Mouse (Mus musculus) kidney, adult 8-10 months (tissue): ENCODE measurements at regions not wholly inside any gene's neighbourhood (a gene's known extent, or its start where the extent isn't known, plus 50 kb on each side); places are given as distances from the start of the nearest gene placed in this dataset.

Experiments used
- DNase-seq, 2 experiments: peaks; one replicate each; pipeline ENCODE4 v3.0.0; 2022

DNA sequence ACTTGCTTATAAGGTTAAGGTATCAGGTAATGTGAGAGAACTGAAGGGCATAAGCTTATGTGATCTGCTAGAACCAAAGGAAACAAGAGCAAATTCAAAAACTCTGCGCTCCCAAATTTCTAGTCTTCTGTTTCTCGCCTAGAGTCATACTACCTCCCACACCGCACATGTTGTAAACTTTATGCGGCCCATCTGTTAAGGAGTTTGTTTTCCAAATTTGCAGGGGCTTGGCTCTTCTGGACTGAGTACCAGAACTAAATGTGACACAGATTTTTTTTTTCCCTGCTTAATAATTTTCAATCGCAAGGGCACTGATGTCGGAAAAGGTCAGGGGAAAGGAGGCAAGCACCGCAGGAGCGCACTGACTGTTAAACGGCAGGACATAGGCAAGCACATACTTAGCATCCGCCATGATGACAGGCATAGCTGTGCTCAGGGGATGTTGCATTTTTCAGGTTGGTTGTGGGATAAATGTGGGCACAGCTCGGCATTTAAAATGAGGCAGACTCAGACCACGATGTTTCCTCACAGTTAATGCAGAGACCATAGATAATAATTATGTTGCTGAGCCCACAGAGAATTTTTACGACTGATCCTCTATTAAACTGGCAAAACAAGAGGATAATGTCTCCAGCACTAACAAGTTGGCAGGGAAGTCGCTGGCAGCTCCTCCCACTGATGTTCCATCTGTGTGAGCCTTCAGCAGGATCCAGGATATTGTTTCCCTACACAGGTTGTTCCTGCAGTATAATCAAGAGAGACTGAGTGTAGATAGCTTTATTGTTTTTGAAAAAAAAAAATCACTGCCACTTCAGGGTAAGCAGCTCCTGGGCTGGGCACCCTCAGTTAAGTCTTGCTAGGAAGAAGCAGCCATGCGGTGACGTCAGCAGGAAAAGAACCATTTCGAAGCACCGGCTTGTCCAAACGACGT, 428.2 kb upstream of the Atp2b1 start:
- DNase-seq, result no peak

DNA sequence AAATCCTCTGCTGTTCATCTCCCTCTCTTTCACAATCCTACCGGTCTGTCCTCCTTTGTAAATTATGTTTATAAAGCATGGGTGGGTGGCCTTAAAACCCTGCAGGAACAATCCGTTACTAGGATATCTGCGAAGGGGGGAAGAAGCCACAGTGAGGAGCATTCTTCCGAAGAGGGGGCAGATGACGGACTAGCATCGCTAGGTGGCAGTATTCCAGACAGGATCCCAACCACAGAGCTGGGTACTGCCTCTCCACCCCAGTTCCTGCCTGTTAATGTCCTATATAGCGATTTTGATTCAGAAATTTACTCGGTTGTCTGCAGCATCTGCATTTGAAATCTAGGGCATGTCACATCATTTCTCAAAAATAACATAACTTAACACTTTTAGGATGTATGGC, 419.9 kb upstream of the Atp2b1 start:
- DNase-seq, result peak; percentile 44 to 72

DNA sequence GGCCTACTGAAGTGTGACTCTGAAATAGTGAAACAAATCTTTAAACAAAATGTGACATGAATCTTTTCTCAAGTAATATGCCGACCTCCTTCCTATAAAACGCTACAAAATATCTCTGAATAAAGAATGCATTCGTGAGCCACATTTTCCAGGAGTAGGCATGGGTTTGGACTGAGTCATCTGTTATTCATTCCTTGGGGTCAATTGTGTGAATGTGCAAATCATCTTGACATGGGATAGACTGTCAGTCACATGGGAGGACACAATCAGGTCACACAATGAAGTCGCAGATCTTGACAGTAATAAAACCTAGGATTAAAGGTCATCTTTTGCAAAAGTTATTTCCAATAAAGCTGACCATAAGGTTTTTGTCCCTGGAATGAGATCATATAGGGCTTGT, 418.0 kb upstream of the Atp2b1 start:
- DNase-seq, result no peak

DNA sequence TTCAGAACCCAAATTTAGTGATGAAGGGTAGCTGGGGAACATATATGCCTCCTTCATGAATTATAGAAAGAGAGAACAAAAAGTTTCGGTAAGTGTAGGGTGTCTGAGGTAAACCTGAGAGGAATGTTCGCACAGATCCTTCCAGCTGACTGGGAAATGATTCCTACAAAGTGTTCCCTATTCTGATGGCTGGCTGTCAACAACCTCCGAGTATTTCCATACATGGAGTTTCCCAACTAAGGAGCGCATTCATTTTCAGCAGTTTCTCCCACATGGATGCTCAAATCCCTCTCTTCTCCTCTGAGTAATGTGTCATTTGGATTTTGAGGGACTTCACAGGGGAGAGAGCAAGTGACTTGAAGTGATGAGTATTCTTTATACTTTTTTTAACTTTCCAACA, 413.9 kb upstream of the Atp2b1 start:
- DNase-seq, result no peak

DNA sequence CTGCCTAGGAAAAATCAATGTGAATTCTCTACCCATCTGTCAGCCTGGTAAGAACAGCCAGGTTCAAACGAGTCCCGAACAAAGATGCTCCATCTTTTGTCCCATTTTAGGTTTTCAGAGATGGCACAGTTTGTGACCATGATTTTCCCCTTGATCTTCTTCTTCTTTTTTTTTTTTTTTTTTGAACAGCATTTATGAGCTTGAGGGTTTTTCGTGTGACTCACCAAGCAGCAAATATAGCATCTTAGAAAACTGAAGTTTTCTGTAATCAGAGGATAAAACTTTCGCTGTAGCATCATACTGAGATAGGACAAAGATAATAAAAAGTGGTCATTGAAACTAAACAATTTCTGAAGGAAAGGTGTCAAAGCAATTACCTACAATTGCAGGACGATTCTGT, 412.6 kb upstream of the Atp2b1 start:
- no peak for DNase-seq

DNA sequence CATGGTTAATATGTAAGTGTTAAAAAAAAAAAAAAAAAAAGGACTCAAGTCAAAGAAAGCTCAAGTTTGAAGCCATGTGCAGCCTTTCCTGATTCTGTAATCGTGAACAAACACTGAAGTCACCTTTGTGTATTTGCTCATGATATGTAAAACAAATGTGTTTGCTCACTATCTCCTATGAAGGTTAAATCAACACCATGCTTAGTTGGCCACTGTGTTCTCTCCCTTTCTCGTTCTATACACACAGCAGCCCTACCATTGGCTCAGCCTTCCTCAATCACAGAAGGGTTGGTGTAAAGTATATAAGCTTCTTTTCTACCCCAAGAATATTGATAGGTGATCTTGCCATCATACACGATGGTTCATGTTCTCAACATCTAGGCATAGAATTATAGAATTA, 409.7 kb upstream of the Atp2b1 start:
- DNase-seq, result no peak

DNA sequence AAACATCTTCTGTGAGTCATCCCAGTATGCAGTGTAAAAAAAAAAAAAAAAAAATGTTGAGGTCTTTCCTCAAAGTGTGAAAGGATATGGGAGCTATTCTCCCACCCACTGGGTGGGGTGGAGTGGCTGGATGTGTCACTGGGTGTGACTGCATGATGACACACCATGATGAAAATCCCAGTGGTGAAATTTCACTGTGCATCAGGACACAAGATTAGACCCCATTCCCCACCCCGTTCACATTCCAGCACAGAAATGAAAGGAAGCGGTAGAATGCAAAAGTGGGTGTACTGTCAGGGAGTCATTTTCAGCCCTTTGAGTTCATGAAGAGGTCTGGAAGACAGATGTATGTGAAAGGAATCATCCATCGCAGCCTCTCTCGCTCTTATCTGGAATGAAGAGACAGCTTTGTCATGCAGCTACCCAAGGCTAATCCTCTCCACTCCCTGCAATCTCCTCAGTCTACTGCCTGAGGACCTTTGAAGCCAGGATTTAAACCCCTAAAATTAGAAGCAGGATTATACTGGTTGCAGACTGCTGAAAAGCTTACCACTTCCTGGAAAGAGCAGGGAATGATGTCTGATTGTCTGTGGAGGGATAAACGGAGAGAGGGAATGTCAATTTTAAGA, 405.6 kb upstream of the Atp2b1 start:
- no peak for DNase-seq

DNA sequence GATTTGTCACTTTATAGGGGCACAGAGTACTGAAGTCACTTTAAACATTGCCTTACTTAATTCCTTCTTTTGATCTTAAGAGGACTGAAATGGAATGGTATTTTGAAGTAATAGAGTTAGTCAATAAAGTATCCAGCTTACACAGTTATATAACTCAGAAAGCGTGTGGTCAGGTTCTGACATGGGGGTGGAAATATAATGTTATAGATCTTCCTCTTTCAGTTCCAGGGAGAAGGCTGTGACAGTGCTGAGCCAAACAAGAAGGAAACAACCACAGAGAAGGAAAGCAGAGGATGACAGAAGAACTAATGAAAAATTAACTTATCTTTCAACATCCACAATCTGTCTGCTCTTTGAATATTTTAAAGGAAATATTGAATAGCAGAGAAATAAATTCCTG, 399.4 kb upstream of the Atp2b1 start:
- no peak for DNase-seq

DNA sequence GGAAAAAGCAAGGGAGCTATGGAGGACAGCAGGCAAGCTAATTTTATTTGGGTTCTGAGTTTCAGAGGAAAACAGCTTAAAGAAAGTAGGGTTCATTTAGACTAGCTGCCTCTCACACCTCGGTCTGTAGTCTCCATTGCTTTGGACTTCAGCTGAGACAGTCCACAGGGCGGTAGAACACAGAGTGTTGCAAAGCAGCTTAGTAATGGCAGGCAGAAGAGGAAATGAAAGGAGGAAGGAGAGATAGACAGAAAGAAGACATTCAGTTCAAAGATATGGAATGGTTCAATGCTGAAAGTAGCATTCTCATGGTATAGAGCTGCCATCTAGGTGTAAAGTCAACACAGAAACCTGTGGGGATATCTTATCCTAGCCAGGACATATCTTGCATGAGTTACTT, 396.6 kb upstream of the Atp2b1 start:
- DNase-seq, result no peak

DNA sequence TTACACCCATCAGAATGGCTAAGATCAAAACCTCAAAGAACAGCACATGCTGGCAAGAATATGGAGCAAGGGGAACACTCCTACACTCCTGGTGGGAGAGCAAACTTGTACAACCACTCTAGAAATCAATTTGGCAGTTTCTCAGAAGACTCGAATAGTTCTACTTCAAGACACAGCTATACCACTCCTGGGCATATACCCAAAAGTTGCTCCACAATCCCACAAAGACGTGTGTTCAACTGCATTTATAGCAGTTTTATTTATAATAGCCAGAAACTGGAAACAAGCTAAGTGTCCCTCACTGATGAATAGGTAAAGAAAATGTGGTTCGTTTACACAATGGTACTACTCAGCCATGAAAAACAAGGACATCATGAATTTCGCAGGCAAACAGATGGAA, 384.6 kb upstream of the Atp2b1 start:
- no peak for DNase-seq

DNA sequence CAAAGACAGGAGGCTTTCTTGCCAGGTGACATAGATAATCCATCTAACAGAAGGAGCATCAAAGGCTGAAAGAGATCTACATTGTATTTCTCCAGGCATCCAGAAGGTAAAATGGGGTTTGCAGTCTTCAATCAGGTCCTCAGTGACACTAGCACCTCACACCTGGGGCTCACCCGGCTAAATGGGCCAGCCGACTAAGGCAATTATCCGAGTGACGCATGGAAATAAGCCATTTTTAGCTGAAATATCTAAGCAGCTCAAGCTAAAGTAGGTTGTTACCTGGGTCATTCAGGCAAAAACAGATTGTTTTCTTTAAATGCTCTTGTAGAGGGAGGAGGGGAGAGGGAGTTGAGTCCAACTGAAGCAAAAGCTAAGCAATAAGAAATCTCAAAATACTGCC, 382.8 kb upstream of the Atp2b1 start:
- no peak for DNase-seq

DNA sequence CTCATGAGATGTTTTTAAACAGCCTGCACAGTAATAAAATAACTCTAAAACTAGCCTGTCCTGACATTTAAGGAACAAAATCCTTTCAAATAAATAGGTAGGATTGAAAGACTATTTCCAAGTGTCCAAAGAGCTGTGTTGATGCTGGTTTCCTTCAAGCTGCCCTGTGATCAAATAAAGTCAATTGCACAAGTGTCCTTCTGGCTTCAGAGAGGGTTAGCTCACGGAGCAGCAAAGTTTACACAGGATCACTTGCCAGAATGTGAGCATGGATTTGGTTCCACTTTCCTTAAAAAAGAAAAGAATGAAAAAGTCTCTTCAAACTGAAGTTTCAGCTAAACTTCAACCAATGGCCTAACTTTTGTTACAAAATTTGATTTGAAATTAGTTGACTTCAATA, 375.5 kb upstream of the Atp2b1 start:
- DNase-seq, result no peak

DNA sequence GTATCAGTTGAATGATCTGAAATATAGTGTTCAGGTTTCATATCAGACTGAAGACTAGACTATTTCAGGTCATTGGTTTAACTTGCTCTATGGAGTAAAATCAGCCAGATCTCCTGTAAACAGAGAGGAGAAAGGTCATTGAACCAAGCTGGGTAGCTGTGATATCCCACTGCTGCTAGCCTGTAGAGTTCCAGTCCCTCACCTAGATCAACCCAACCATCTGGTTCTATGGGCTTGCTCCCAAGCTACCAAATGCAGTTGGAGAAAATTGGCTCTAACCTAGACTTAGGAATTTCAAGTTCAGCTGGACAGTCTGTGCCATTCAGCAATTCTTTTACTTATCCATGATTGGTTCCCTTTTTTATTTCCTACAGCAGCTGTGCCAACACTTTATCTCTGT, 373.1 kb upstream of the Atp2b1 start:
- no peak for DNase-seq

DNA sequence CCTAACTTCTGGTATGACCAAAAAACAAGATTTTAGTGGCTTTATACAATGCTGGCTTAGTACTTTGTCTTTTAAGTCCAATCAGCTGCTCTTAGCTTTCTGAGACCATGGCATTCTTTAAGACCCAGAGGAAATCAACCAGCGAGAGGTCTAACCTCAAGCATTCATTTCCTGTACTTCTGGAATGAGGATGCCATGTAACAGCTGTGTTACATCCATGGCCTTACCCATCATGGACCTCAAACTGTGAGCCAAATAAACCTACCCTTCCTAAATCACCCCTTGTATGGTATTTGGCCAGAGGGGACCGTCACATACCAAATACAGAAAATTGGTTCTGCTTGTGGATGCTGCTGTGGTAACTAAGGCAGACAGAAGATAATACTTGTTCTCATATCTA, 372.1 kb upstream of the Atp2b1 start:
- DNase-seq, result no peak

DNA sequence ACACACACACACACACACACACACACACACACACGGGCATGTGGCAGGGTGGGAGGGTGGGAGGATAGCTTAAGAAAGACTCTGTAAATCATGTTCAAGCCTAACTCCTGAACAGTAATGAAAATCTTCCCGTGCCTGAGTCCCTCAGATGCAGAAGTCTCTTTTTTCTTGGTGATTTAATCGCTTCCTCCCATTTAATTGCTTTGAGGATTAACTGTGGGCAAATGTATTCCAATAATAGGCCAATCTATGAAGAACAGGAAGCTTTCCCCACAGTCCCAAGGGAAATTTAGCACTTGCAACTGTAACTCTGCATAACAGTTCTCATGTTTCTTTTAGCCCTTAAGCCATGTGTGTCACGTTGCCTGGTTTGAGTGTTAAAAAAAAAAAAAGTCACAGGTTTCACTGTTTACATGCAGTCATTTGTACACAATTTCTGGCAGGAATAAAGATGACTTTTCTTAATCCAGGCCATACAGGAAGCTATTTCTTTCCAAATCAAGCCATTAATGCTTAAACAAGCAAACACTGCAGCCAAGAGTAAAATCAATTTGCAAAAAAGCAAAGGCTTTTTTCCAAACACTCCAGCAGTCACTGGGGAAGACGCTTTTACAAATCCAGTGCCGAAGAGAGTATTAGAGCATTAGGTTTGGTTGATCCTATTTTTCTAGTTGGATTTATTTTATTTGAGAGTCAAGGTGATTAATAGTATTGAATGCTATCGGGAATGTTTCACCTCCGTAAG, 370.8 kb upstream of the Atp2b1 start:
- peak in 1 of 2 experiments; percentile 15 for DNase-seq

DNA sequence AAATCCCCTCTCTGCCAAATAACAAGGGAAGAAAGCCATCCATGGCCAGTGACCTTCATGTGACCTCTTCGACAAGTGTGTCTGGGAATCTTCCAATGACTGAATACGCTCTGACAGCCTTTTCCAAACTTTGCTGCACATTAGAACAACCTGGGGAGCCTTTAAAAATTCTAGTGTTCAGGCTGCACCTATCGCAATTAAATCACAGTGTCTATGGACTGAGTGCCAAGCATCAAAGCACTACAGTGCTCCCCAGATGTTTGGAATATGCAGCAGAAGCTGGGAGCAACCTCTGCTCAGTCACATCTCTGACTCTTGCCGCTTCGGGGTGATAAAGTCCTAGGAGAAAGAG, 370.2 kb upstream of the Atp2b1 start:
- no peak for DNase-seq

DNA sequence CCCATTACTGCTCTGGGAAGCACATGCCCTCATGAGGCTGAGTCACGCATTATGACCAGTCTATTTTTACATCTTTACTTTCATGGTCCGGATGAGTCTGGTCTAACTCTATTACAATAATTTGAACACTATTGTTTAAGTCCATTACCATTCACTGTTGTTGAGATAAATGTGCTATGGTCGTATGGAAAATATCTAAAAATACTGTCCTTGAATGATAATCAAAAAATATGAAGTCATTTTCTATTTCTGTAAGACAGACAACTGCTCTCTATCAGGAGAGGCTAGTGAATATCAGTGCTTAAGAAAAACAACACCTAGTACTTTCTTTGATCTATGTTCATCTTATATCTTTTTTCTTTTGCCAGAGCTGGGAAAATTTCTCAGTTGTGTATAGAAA, 359.6 kb upstream of the Atp2b1 start:
- DNase-seq, result no peak

DNA sequence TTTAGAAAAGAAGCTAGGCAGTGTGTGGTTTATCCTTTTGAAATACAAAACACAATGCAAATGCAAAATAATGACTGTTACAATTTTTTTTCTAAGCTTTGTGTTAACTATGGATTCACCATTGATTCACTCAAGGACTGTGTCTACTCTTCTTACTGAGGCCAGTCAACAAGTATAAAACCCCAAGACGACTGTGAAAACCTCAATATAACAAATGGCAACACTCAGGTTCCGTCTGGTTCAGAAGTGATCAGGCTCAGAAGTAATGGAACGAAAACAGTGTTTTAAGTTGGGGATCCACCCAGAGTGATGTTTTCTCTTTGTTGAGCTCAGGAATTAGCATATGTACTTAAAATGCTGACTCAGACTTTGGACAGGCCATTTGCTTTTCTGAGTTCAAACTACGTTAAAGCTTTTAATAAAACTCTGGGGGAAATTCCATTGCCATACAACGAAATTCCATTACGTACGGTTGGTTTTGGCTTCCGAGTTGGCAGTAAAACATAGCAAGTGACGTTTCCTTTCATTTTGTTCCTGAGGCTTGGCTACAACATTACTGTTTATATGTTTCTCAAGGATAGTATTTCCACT, 356.6 kb upstream of the Atp2b1 start:
- no peak for DNase-seq

DNA sequence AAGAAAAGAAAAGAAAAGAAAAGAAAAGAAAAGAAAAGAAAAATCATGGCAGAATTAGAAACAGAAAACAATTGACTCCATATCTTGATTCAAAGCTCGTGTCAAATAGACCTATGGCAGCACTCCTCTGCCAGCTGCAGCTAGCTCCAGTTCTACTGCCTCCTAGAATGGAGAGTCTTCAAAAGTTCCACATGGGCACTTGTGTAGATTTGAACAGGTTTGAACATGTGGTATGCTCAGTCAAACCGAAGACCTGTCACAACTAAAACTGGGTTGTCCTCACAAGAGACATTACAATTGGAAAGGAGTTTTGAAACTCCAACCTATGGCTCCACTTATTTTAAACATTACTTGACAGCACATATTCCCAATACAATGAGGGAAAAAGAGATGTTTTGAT, 355.6 kb upstream of the Atp2b1 start:
- DNase-seq, result no peak

DNA sequence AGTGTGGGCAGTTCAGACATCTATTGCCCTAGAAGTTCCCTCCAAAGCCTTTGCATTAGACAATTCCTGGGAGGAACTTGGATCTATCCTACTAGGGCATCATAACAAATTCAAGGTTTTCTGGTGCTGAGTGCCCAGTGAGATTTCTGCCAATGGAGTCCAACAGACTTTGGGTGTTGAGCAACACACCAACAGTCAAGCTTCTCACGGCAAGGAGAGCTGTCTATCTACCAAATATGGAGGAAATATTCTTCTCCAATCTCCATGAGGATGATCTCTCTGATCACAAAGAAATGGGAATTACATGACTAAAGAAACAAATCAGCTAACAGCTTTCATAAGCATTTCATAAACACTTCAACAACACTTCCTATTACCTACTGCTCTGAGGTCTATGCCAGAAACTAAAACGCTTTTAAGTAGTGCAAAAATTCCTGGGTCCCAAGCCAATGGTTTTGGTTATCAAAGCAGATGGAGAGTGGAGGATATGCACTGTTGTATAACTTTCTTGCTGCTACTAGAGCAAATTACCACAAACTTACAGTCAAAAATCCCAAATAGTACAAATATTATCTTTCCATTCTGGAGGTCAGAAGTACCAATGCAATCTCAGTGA, 351.8 kb upstream of the Atp2b1 start:
- DNase-seq, result no peak

DNA sequence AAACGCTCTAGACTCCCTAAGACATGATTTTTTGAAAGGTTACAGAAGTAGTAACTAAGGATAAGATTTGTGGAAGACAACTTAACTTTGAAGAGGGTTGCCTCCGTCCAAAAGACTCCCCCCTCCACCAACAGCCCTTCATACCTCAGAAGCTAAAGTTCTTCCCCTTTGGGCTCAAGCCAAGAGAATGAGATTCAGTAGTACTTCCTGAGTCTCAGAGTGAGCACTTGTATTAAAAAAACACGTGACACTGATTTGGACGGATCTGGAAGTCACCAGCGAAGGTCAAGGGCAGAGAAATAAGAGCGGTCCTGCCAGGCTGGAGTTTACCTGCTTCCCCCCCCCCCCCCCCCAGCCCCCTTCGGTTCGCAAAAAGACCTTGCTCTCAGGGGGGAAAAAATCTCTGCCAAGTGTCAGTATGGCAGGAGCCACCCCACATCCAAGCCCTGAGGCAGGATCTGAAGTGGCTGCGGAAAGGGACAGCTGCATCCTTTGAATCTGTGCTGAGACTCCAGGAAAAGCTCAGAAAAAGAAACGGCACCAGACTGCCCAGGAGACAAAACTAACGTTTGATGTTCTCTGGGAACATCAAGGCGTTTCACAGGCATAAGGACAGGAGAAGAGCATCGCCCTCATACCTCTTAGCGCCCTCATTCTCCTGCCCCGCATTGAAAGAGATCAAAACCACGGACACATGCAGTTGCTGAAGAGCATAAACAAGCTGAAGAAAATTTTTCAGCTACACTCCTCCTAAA, 341.2 kb upstream of the Atp2b1 start:
- no peak for DNase-seq

DNA sequence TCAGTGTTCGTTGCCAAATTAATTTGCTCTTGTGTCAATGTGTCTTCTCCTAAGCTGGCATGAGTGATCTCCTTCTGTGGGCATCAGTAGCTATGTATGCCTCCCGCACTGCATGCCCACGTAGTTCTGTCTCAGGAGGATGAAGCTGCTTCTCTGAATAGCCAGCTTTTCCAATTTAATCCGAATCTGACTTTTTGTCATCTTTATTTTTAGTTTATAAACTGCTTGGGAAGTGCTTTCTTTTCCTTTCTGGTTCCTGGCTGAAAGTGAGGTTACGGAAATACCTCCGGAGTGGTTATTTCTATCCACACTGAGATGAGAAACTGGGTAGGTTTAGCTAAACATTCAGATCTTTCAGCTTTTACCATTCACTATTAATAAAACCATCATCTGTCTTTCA, 337.2 kb upstream of the Atp2b1 start:
- DNase-seq, result no peak
